Mouse (Mus musculus): ENCODE results near the gene Adat3. TPM values are rescaled to one million over a fixed set of nuclear protein-coding genes. Genes with fewer than 3 reads are reported as not detected.

Gene Adat3
- polyA plus RNA-seq, 1 experiment from 2014 or later, result 9.7 TPM

DNA sequence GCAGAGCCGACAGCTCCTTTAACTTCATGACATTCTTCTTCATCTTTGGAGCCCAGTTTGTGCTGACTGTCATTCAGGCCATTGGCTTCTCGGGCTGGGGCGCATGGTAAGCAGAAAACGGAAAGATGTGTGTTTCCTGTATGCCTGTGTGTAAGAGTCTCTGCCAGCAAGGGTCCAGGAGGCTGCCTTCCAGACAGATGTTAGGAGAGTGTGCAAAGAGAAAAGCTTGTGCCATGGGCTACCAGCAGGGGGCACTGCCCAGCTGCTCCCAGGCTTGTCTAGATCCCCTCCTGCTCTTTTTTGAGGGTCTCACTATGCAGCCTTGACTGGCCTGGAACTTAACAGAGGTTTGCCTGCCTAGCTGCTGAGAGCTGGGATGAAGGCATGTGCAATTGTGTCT lies 8.3 kb downstream of the Adat3 start:
- Histone ChIP-seq H3K4me2 (no peak overlapping the region), H3K27me3 (replicated peaks; ENCODE audit: control insufficient read depth, insufficient read depth, low read length) (no peaks in the 10 kb centered on the region), H3K4me1 (replicated peaks; ENCODE audit: control insufficient read depth, insufficient read depth, low read length) (peaks cover 5% of the 10 kb centered on the region; the same call in 1 of the 2 replicates), H3K9me3 (ENCODE audit: control insufficient read depth, low read length) (no peaks in the 10 kb centered on the region), H3K36me3 (ENCODE audit: control insufficient read depth, insufficient read depth, low read length) (peaks cover 52% of the 10 kb centered on the region), H3K27ac (ENCODE audit: low read depth, low read length) (no peak overlapping the region), H3K4me3 (ENCODE audit: low read depth, low read length) (no peak overlapping the region), H3K9ac (ENCODE audit: low read depth, low read length) (peak overlapping the region; percentile 1; the same call in 1 of the 2 replicates)
- ATAC-seq (replicated peaks; ENCODE audit: low FRiP score) (peak; percentile 60; the same call in 1 of the 2 replicates), DNase-seq (ENCODE audit: low spot score) (no peak)
- WGBS, result 51% methylated on average over 4 of the region's 4 CpGs

DNA sequence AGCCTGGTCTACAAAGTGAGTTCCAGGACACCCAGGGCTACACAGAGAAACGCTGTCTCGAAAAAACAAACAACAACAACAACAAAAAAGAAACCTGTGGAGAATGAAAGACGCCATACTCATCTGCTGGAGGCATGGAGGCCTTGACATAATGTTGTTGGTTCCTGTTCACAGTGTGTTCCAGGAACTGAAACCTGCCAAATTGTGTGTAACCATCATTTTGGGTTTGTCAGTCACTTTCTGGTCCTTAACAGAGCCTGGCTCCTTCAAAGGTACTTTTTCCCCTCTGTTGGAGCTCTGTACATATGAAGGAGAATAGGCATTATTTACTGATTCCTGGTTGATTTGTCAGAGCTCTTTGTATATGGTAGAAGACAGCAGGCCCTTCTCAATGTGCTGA lies 9.2 kb downstream of the Adat3 start:
- WGBS, result 88% methylated on average over 3 of the region's 3 CpGs

DNA sequence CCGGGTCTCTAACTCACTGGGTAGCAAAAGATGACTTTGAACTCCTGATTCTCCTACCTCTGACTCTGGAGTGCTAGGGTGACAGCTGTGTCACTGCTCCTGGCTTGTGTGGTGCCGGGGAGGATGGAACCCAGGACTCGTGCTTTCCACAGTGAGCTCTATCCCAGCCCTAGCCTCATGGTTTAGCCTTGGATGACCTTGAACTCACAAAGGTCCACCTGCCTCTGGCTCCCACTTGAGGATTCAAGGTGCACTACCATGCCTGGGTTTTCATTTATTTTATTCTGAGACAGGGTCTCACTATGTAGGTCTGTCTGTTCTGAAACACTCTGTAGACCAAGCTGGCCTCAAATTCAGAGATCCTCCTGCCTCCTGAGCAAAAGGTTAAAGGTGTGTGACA lies 11.1 kb downstream of the Adat3 start:
- no peaks in the 10 kb centered on the region for H3K9me3 ChIP-seq (ENCODE audit: control insufficient read depth, low read length)
- H3K27me3 ChIP-seq (replicated peaks; ENCODE audit: control insufficient read depth, insufficient read depth, low read length), result no peaks in the 10 kb centered on the region
- H3K4me3 ChIP-seq (ENCODE audit: low read depth, low read length), result no peak overlapping the region
- H3K27ac ChIP-seq (ENCODE audit: low read depth, low read length), result no peak overlapping the region
- ATAC-seq (replicated peaks; ENCODE audit: low FRiP score) (no peak), DNase-seq (ENCODE audit: low spot score) (no peak)
- WGBS, result 81% methylated on average over 3 of the region's 3 CpGs
- peaks cover 28% of the 10 kb centered on the region for H3K36me3 ChIP-seq (ENCODE audit: control insufficient read depth, insufficient read depth, low read length)
- no peak overlapping the region for H3K4me2 ChIP-seq
- H3K4me1 ChIP-seq (replicated peaks; ENCODE audit: control insufficient read depth, insufficient read depth, low read length), result no peaks in the 10 kb centered on the region
- H3K9ac ChIP-seq (ENCODE audit: low read depth, low read length), result no peak overlapping the region

More for the DNA sequence above, 9.2 kb downstream of the Adat3 start:
- DNase-seq (ENCODE audit: low spot score), result no peak
- H3K9ac ChIP-seq (ENCODE audit: low read depth, low read length), result no peak overlapping the region
- H3K4me2 ChIP-seq, result no peak overlapping the region
- no peaks in the 10 kb centered on the region for H3K4me1 ChIP-seq (replicated peaks; ENCODE audit: control insufficient read depth, insufficient read depth, low read length)
- no peak overlapping the region for H3K27ac ChIP-seq (ENCODE audit: low read depth, low read length)
- no peak overlapping the region for H3K4me3 ChIP-seq (ENCODE audit: low read depth, low read length)
- H3K27me3 ChIP-seq (replicated peaks; ENCODE audit: control insufficient read depth, insufficient read depth, low read length), result no peaks in the 10 kb centered on the region
- no peaks in the 10 kb centered on the region for H3K9me3 ChIP-seq (ENCODE audit: control insufficient read depth, low read length)
- H3K36me3 ChIP-seq (ENCODE audit: control insufficient read depth, insufficient read depth, low read length), result peaks cover 43% of the 10 kb centered on the region
- no peak for ATAC-seq (replicated peaks; ENCODE audit: low FRiP score)

DNA sequence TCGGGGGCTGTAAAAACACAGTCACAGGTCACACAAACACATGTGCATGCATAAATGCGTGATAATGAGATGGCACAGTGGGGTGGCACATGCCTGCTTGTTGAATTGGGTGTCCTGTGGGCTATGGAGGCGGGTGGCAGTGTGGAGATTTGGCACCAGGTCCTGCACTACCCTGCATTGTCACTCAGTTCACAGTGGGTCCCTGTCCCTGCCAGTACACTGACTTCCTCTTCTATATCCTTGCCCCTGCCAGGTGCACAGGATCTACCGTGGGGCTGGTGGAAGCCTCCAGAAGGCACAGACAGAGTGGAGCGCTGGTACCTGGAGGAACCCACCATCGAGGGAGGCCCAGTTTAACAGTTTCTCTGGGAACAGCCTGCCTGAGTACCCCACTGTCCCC lies 11.7 kb downstream of the Adat3 start:
- H3K9me3 ChIP-seq (ENCODE audit: control insufficient read depth, low read length), result no peaks in the 10 kb centered on the region
- WGBS, result 88% methylated on average over 6 of the region's 6 CpGs
- peaks cover 23% of the 10 kb centered on the region for H3K36me3 ChIP-seq (ENCODE audit: control insufficient read depth, insufficient read depth, low read length)
- DNase-seq (ENCODE audit: low spot score) (no peak), ATAC-seq (replicated peaks; ENCODE audit: low FRiP score) (no peak)
- no peak overlapping the region for H3K27ac ChIP-seq (ENCODE audit: low read depth, low read length)
- no peaks in the 10 kb centered on the region for H3K27me3 ChIP-seq (replicated peaks; ENCODE audit: control insufficient read depth, insufficient read depth, low read length)
- no peak overlapping the region for H3K4me3 ChIP-seq (ENCODE audit: low read depth, low read length)
- no peaks in the 10 kb centered on the region; the same call in 1 of the 2 replicates for H3K4me1 ChIP-seq (replicated peaks; ENCODE audit: control insufficient read depth, insufficient read depth, low read length)
- H3K4me2 ChIP-seq, result no peak overlapping the region
- no peak overlapping the region for H3K9ac ChIP-seq (ENCODE audit: low read depth, low read length)

DNA sequence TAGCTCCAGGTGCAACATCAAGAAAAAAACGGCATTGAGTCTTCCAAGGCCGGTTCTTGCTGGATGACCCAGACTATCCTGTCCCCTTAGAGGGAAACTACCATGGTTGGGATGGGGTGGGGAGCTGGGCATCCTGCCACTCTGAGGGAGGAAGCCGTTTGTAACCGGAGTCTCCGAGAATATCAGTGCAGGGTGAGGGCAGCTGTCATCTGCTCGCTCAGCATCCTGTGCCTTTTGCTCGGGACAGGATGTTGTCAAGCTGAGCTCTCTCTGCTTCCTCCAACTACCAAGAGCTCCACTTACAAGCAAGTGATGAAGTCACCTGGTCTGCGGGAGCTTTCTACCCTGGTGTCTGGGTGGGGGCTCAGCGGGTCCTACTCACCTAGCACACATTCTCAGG lies 15.5 kb downstream of the Adat3 start:
- H3K4me2 ChIP-seq, result no peak overlapping the region
- peaks cover 6% of the 10 kb centered on the region for H3K4me1 ChIP-seq (replicated peaks; ENCODE audit: control insufficient read depth, insufficient read depth, low read length)
- H3K36me3 ChIP-seq (ENCODE audit: control insufficient read depth, insufficient read depth, low read length), result peaks cover 14% of the 10 kb centered on the region
- no peak for DNase-seq (ENCODE audit: low spot score)
- no peaks in the 10 kb centered on the region for H3K9me3 ChIP-seq (ENCODE audit: control insufficient read depth, low read length)
- no peaks in the 10 kb centered on the region for H3K27me3 ChIP-seq (replicated peaks; ENCODE audit: control insufficient read depth, insufficient read depth, low read length)
- no peak overlapping the region for H3K4me3 ChIP-seq (ENCODE audit: low read depth, low read length)
- no peak overlapping the region for H3K9ac ChIP-seq (ENCODE audit: low read depth, low read length)
- 67% methylated on average over 9 of the region's 9 CpGs for WGBS
- ATAC-seq (replicated peaks; ENCODE audit: low FRiP score), result no peak
- H3K27ac ChIP-seq (ENCODE audit: low read depth, low read length), result no peak overlapping the region; the same call in 1 of the 2 replicates

DNA sequence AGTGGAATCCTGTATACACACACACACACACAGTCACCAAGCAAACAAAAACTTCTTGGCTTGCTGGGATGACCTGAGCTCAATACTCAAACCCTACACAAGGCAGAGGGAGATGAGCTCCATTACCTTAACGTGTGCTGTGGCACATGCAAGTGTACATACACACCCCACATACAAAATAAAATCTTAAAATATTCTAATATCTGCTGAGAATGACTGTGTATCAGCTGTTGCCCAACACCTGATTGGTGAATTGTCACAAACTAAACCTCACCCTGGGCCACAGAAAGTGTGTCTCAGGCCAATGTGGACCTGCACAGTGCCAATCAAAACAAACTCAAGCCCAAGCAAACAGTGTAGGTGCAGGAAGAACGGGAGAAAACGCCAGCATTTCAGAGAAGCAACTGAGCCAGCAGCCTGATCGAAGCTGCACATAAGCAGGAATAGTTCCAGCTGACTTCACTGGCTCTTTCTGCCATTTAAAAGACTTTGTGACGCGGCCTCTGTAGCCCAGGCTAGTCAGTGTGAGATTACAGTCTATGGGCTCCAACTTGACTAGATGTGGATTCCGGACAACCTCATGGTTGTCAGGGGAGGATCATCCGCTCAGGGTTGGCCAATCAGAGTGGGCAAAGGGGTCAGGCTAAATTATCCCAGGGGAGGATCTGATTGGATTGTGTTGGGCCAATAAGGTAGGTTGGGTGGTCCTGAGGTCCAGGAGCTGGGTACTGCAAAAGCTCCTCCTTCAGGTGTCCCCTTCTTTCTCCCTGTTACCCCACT lies 17.0 kb downstream of the Adat3 start:
- Histone ChIP-seq H3K27me3 (replicated peaks; ENCODE audit: control insufficient read depth, insufficient read depth, low read length) (no peaks in the 10 kb centered on the region), H3K4me1 (replicated peaks; ENCODE audit: control insufficient read depth, insufficient read depth, low read length) (peaks cover 15% of the 10 kb centered on the region), H3K4me2 (peak overlapping the region; percentile 6; the same call in 1 of the 2 replicates), H3K27ac (ENCODE audit: low read depth, low read length) (no peak overlapping the region), H3K9me3 (ENCODE audit: control insufficient read depth, low read length) (no peaks in the 10 kb centered on the region), H3K9ac (ENCODE audit: low read depth, low read length) (no peak overlapping the region), H3K36me3 (ENCODE audit: control insufficient read depth, insufficient read depth, low read length) (peaks cover 6% of the 10 kb centered on the region), H3K4me3 (ENCODE audit: low read depth, low read length) (no peak overlapping the region)
- 49% methylated on average over 8 of the region's 8 CpGs for WGBS
- DNase-seq (ENCODE audit: low spot score) (no peak), ATAC-seq (replicated peaks; ENCODE audit: low FRiP score) (no peak; the same call in 1 of the 2 replicates)

DNA sequence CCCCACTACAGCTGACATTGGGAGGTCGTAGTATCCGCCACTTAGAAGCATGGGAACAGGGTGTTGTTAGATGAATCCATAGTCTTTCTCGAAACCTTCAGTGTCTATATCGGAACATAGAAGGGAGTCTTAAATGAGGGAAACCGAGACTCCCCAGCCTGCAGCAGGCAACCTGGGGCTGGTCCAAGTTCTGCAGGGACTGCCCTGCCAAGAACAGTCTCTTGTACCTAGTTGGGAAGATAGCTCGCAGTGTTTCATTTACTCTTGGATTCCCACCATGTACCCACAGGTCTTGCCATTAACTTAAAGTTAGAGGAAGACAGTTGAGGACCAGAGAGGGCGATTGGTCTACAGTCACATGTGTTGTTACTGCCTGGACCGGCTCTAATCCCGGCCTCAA lies 17.7 kb downstream of the Adat3 start:
- H3K4me2 ChIP-seq, result no peak overlapping the region
- no peaks in the 10 kb centered on the region for H3K9me3 ChIP-seq (ENCODE audit: control insufficient read depth, low read length)
- WGBS, result 82% methylated on average over 9 of the region's 9 CpGs
- H3K36me3 ChIP-seq (ENCODE audit: control insufficient read depth, insufficient read depth, low read length), result no peaks in the 10 kb centered on the region
- no peak for DNase-seq (ENCODE audit: low spot score)
- H3K27me3 ChIP-seq (replicated peaks; ENCODE audit: control insufficient read depth, insufficient read depth, low read length), result no peaks in the 10 kb centered on the region
- H3K4me1 ChIP-seq (replicated peaks; ENCODE audit: control insufficient read depth, insufficient read depth, low read length), result peaks cover 21% of the 10 kb centered on the region
- no peak for ATAC-seq (replicated peaks; ENCODE audit: low FRiP score)
- H3K9ac ChIP-seq (ENCODE audit: low read depth, low read length), result no peak overlapping the region
- no peak overlapping the region for H3K4me3 ChIP-seq (ENCODE audit: low read depth, low read length)
- no peak overlapping the region for H3K27ac ChIP-seq (ENCODE audit: low read depth, low read length)

DNA sequence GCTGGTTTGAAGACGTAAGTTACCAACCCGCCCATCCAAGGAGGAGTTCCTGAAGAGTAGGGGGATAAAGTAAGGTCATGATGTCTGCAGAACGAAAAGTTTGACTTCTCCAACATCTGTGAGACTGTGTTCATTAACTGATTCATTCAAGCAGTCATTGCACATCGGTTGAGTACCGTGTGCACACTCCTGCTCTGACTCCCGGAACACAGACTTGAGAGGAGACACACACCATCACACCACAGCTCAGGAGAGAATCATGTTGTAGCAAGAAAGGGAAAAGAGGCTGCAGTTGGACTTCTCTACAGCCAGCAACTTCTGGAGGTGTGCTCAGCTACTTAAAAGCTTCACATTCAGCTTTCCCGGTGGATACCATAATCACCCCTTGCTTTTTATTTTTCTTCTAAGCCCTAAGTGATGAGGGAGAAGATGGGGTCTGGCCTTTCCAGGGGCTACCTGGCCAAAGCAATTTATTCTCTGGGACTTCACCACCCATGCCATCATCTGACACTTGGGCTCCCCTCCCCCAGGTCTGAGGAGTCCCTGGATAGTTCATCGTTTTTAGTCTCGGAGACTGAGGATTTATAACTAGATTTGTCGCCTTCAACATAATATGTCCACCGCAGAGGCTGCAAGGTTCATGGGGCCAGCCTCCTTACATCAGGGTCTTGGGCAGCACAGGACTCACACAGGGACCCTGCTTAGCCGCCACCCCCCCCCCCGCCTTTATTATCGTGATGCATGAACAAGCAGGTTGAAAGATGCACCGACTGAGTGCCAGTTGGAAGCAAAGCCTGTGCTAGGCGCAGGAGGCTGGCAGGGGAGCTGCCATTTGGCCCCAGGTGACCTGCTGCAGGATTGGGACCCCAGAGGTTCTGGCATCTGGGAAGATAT lies 18.4 kb downstream of the Adat3 start:
- H3K4me1 ChIP-seq (replicated peaks; ENCODE audit: control insufficient read depth, insufficient read depth, low read length), result peaks cover 28% of the 10 kb centered on the region
- H3K4me2 ChIP-seq, result peak overlapping the region; percentile 92
- WGBS, result 56% methylated on average over 16 of the region's 16 CpGs
- H3K27ac ChIP-seq (ENCODE audit: low read depth, low read length), result peak overlapping the region; percentile 91; the same call in 1 of the 2 replicates
- H3K9me3 ChIP-seq (ENCODE audit: control insufficient read depth, low read length), result no peaks in the 10 kb centered on the region
- H3K27me3 ChIP-seq (replicated peaks; ENCODE audit: control insufficient read depth, insufficient read depth, low read length), result no peaks in the 10 kb centered on the region
- DNase-seq (ENCODE audit: low spot score) (no peak), ATAC-seq (replicated peaks; ENCODE audit: low FRiP score) (no peak)
- peak overlapping the region; percentile 90 for H3K4me3 ChIP-seq (ENCODE audit: low read depth, low read length)
- peak overlapping the region; percentile 69 for H3K9ac ChIP-seq (ENCODE audit: low read depth, low read length)
- 0 out of 2 replicates have a peak, but pooled peaks cover under 1% of the 10 kb centered on the region for H3K36me3 ChIP-seq (ENCODE audit: control insufficient read depth, insufficient read depth, low read length)
